Mouse (Mus musculus) small intestine, adult 2 months (tissue): ENCODE results near the gene Dgkq.

ENCODE experiments used
- CTCF ChIP-seq: fragments of 200-500 bp; IDR thresholded peaks from 2 replicates; pipeline ENCODE4 v1.5.1; 2012; ENCODE audit warnings: low read depth, mild to moderate bottlenecking, control low read depth, inconsistent platforms, low read length, moderate library complexity, mixed read lengths; ENCODE audit not compliant: insufficient replicate concordance, insufficient read length; ENCODE audit errors: extremely low read depth
- POLR2A ChIP-seq: fragments of 200-500 bp; IDR thresholded peaks from 2 replicates; pipeline ENCODE4 v1.6.1; 2012; ENCODE audit warnings: low read depth, mild to moderate bottlenecking, control low read depth, inconsistent platforms, low read length, moderate library complexity

DNA sequence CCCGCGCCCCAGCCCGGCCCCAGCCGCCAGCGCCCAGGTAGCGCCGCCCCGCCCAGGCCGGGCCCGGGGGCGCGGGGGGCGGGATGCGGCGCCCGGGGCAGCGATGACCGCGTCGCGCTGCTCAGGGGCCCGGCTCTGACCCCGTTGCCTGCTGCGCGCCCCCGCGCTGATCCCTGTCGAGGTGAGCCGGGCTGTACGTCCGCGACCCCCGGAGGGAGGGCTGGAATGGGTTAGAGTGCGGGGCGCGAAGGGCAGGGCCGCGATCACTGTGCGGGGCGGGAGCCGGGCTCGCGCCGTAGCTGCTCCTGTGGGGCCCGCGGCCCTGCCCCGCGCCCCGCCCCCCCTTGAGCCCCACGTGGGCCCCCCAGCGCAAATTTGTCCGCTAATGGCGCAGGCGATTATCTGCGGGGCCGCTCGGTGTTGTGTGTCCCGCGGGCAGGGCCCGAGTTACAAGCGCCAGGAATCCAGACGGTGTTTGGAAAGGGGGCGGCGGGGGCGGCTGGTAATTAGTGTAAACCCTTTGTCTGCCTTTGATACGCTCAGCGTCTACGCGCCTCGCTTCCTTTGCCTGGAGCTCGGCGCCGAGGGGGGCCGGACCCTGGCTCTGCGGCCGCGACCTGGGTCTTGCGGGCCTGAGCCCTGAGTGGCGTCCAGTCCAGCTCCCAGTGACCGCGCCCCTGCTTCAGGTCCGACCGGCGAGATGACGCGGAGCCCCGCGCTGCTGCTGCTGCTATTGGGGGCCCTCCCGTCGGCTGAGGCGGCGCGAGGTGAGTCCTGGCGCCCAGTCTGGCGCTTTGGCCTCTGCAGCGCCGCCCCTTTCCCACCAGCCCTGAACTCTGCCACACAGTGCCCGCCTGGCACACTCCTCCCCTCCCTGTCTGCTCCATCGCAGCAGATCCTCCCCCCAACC lies 25.1 kb upstream of the Dgkq start:
- no peak for TF ChIP-seq CTCF
- no peak for TF ChIP-seq POLR2A
